Mouse (Mus musculus) ovary, adult 18-20 months (tissue): ENCODE results near the gene Eef1akmt3.
"Not testable (repeated sequence)": the region's sequence is repeated elsewhere in the genome, so short reads cannot be mapped to it uniquely, and the experiment has no call there.

Experiments used
- DNase-seq: peaks from one replicate; pipeline ENCODE4 v3.0.0; 2022; ENCODE audit warnings: low spot score, mixed read lengths

Gene Eef1akmt3

GRCm38 (mm10) chr10:127041274-127041766 is at the start of gene Eef1akmt3, which contains the start of gene Mettl1:
Gene Eef1akmt3, minus strand, starts transcription at chr10:127041513.
Gene Mettl1, plus strand, starts transcription at chr10:127041414.
- no peak for DNase-seq

- DNase-seq, result no peak
Measured at GRCm38 (mm10) chr10:127090560-127091411, 49.5 kb upstream of the Eef1akmt3 start.

GRCm38 (mm10) chr10:127085633-127086032 is 44.3 kb upstream of the Eef1akmt3 start:
- DNase-seq, result no peak

DNA sequence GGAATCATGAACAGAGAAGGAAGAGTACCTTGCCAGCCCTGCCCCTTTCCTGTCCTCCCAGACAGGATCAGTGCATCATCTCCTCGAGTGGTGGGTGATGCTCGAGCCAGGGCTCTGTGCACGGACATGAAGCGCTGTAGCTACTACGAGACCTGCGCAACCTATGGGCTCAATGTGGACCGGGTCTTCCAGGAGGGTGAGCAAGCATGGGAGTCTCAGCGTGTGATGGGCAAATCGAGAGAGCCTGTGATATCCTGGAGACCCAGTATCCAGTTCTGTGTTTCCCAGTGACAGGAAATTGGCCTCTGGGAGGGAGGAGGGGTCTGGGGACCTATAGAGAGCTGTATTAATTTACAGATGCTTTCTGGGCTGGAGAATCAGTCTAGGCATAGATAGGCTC is 43.7 kb upstream of the Eef1akmt3 start:
- no peak for DNase-seq

DNA sequence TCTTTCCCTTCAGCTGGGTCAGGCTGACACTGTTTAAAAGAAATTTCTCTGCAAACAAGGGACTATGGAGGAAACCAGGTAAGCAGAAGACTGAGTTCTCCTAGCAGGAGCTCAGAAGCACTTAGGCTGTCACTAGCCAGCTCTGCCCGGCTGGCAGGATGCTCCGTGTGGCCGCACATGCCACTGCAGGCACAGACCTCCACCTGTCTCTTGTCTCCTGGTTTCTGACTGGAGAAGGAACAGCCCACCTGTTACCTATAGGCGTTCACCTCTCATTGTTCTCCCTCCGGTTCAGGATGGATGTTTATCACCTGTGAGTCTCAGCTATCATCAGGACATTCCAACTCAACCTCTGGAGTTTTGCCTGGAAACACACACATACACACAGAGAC is 42.6 kb upstream of the Eef1akmt3 start:
- no peak for DNase-seq

DNA sequence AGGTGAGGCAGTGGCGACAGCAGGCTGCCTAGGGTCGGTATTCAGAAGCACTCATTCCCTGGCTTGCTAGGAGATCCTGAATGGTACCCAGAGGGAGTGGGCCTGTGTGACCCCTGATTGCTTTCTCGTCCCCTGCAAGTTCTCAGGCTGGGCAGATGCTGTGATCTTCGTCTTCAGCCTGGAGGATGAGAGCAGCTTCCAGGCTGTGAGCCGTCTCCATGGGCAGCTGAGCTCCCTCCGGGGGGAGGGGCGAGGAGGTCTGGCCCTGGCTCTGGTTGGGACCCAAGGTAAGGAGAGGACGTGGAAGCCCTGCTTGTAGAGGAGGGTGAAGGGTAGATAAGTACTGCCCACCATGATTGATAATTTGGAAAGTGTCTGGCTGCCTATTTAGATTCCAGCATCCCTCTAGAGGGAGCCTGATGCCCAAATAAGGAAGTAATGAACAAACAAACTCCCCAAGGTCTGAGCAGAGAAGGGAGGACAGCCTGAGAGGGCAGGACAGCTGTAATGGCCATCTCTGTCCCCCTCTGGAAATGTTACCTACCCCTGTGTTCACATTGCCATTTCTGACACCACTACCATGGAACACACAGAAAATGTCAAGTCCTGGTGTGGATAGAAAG is 42.1 kb upstream of the Eef1akmt3 start:
- DNase-seq, result no peak

DNA sequence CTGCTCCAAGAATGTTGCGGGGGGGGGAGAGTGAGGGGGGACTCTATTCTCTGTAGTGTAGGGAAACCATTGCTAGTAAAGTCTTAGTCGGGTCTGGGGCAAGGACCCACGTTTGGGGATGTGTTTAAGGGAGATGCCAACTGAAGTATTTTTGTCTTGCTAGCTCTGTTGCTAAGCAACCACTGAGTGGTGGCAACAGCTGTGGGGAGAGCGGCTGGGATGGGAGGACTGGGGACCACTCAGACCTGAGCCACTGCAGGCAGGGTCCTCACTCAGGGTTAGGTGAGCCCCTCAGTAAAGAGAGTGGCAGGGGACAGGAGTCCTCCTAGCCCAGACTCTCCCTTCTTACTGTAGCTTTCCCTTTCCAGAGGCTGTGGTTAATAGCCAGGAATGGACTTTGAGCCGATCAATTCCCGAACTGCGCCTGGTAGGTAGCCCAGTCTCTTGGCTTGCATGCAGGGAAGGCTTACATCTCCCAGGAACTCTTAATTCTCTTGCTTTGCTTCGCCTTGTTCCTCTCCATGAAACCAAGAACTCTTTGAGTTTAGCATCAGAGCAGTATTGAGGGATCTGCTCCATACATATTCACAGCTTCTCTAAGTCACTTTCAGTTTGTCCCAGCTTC is 40.8 kb upstream of the Eef1akmt3 start:
- DNase-seq, result no peak

DNA sequence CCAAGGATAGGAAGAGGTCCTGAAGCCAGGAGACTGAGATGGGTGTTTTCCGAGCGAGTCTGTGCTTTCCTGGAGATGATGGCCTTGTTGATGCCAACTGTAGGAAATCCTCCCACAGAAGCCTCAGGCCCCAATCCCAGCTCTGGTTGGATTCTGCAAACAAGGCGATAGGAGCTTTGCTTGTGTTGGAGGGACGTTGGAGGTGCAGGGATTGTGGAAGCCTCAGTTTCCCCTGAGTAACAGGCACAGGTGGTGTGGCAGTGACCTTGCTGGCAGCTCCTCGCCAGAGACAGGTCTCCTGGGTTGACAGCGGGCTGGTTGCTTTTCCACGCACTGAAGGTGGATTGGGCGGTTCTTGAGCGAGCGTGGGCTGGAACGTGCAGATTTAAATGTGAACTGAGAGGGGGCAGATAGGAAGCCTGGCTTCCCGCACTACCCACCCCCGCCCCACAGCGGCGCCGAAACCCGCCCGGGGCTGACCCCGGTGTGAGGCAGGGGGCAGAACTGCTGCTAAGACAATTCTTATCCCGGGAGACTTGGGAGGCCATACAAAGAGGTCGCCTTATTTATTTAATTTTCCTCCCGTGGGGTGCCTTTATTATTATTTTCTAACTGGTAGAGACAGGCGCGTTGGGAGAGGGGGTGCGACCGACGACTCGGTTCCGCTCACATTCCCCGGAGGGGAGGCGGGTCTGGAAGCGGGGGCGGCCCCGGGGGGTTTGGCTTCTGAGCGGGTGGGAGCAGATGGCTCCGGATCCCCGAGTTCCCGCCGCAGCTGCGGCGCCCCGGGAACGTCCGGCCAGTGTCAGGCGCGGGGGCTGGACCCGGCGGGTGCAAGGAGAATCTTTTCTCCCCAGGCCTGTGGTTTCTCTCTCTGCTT is 39.8 kb upstream of the Eef1akmt3 start:
- no peak for DNase-seq

GRCm38 (mm10) chr10:127079665-127080391 is 38.5 kb upstream of the Eef1akmt3 start:
- DNase-seq, result no peak

DNA sequence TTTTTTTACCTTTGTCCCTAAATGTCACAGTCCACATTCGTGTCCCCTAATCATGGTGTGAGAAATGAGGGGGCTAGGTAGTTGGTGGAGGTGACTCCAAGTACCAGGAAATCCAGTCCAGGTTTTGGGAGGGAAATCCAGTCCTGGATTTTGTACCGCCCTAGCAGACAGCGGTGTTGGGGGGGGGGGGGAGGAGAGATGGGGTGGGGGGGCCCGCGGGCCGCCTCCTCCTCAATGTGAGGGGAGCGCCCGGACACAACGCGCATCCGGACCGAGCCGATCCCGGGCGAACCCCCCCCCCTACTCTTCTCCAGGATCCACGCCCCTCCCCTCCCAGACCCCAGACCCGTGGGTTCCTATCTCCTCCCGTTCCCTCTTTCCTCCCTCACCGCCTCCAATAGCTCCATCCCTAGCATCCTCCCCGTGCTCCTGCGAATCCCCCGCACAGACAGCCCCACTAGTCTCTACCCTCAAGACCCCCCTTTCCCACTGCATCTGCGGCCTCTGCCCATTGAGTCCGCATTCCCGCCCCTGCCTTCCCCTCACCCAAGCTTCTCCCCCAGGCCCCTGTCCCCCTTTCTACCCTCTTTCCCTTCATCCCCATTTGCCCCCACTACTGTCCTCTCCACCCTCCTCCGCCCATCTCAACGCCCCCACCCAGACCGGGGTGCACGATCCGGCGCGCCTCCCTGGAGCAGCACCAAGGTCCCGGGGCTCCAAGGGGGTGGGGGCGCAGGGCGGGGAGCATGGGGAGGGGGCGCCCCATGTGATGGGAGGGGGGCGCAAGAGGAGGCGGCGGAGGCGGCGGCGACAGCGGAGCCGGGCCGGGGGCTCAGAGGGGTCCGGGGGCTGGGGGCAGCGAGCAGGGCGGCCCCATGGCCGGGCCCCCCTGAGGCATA is 37.6 kb upstream of the Eef1akmt3 start:
- no peak for DNase-seq

- no peak for DNase-seq
Measured at GRCm38 (mm10) chr10:127078001-127078676, 36.8 kb upstream of the Eef1akmt3 start.

DNA sequence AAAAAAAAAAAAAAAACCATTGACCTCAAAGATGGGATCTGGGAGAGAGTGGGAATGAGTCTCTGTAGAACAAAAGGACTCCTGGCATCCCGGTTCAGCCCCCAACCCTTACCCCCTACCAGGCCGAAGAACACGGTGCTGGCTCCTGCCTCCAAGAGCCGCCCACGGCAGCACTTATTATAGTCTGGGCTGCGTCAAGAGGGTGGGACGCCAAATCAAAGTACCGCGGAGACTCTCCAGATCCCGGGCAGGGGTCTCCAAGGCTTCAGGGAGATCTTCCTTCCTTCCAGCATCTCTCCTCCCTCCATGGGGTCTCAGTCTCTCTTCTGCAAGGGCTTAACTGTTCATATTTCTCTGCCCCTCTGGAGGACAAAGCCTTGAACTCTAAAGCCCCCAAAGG is 36.2 kb upstream of the Eef1akmt3 start:
- no peak for DNase-seq

DNA sequence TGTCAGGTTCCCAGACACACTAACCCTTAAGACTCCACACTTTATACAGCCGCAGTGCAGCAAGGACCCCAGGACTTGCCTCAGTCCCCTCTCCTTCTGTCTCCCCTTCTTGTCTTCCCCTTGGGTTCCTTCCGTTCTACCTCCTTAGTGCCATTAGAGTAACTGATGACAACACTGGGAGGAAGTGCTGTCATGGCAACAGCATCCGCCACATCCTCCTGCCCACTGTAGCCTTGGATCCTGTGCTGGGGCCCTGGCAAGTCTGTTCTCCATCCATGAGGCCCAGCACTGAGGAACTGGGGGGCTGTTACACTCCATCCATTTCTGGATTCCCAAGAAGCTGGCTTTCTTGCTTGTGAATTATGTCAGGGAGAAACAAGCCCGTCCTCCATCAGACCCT is 34.8 kb upstream of the Eef1akmt3 start:
- DNase-seq, result no peak

- DNase-seq, result no peak
Measured at GRCm38 (mm10) chr10:127075651-127076050, 34.3 kb upstream of the Eef1akmt3 start.

GRCm38 (mm10) chr10:127075080-127075479 is 33.8 kb upstream of the Eef1akmt3 start, which contains the start of gene Agap2:
Gene Agap2, plus strand, starts transcription at chr10:127075284.
- DNase-seq, result no peak

- no peak for DNase-seq
Measured at GRCm38 (mm10) chr10:127073981-127074380, 32.7 kb upstream of the Eef1akmt3 start.

DNA sequence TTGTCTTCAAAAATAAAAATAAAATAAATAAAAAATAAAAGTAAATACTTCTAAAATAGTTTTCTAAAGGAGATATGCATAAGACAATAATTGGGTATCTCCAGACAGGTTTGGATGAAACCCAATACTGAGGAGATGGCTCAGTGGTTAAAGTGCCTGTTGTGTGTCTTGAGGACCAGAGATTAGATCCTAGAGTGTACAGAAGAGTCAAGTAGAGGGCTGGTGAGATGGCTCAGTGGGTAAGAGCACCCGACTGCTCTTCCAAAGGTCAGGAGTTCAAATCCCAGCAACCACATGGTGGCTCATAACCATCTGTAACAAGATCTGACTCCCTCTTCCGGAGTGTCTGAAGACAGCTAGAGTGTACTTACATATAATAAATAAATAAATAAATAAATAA is 31.7 kb upstream of the Eef1akmt3 start:
- DNase-seq, result not testable (repeated sequence)

- DNase-seq, result not testable (repeated sequence)
Measured at GRCm38 (mm10) chr10:127072270-127072669, 31.0 kb upstream of the Eef1akmt3 start.

DNA sequence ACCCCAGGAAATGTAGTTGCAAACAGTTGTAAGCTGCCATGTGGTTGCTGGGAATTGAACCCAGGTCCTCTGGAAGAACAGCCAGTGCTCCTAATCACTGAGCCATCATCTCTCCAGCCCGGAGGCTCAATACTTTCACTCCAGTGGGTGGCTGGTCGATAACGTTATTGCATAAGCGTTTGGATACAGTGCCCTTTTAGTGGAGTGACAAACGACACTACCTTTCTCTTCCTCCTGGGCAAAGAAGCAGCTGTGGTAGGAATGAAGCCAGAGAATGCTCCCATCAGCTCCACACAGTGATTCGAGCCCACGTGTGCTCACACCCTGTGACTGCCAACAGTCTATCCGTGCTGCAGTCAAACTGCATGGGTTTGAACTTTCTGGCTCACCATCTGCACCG is 29.9 kb upstream of the Eef1akmt3 start:
- DNase-seq, result no peak
